Mouse (Mus musculus): ENCODE data around the gene Ccdc92b. TPM values are rescaled to one million over a fixed set of nuclear protein-coding genes. Genes with fewer than 3 reads are reported as not detected.

Ccdc92b gene
- polyA plus RNA-seq, 1 experiment from 2014 or later, result 3.2 TPM

DNA sequence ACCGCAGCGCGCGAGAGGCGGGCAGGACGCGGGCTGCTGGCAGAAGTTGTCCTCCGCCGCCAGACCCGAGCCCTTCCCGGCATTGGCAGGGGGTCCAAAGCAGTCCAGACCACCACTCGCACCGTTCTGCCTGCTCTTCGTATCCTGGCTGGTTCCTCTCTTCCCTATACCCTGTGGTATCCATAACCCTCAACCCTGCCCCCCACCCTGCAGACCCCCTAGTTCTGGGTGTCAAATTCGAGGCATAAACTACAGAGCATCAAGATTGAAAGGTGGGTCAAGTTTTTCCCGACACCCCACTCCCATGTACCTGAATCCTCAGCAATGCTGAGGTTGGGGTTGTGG is 523 bp downstream of the Ccdc92b start:
- ATAC-seq (ENCODE audit: low FRiP score), result peak; percentile 53
- Histone ChIP-seq H3K4me3 (peak overlapping the region; percentile 58), H3K4me1 (0 out of 2 replicates have a peak, but pooled peaks cover 10% of the 10 kb centered on the region), H3K9me3 (replicated peaks) (no peaks in the 10 kb centered on the region), H3K36me3 (no peaks in the 10 kb centered on the region), H3K4me2 (replicated peaks) (peak overlapping the region; percentile 77), H3K9ac (peak overlapping the region; percentile 81), H3K27me3 (peaks cover 48% of the 10 kb centered on the region), H3K27ac (0 out of 2 replicates have a peak overlapping the region, but pooled peaks have one; percentile 35)
- WGBS, result 1% methylated on average over 16 of the region's 16 CpGs

DNA sequence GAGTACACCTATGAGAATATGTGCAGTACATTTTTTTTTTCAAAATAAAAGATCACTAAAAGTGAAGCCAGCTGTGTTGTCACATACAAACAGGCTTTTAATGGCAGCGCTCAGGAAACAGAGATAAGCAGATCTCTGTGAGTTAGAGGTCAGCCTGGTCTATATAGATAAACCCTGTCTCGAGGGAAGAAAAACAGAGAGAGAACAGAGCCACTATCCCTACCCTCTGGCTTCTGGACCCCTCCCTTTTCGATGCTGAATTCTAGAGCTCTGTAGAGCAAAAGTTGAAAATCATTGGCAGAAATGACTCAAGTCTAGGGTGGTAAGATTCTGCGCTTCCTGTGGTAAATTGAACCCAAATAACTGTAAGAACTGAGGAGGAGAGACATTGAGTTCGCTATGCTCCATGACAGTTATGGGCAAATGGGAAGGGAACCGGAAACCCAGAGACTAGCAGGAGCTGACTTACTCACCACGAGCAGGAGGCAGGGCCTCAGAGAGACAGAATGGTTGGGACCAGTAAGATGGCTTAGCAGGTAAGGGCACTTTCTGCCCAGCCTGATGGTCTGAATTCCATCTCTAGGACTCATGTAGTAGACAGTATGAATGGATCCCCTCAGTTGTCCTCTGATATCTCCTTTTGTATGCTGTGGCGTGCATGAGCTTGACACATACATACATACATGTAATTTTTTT is 2.7 kb downstream of the Ccdc92b start:
- 77% methylated on average over 8 of the region's 8 CpGs for WGBS
- Histone ChIP-seq H3K4me3 (no peak overlapping the region), H3K27me3 (peaks cover 34% of the 10 kb centered on the region), H3K27ac (no peak overlapping the region), H3K4me1 (0 out of 2 replicates have a peak, but pooled peaks cover 10% of the 10 kb centered on the region), H3K36me3 (no peaks in the 10 kb centered on the region), H3K4me2 (replicated peaks) (no peak overlapping the region), H3K9ac (no peak overlapping the region), H3K9me3 (replicated peaks) (no peaks in the 10 kb centered on the region)
- ATAC-seq (ENCODE audit: low FRiP score), result no peak

- Histone ChIP-seq H3K4me3 (no peak overlapping the region), H3K4me2 (replicated peaks) (no peak overlapping the region), H3K27ac (no peak overlapping the region), H3K27me3 (peaks cover 26% of the 10 kb centered on the region), H3K9me3 (replicated peaks) (no peaks in the 10 kb centered on the region), H3K36me3 (no peaks in the 10 kb centered on the region), H3K9ac (no peak overlapping the region), H3K4me1 (0 out of 2 replicates have a peak, but pooled peaks cover 10% of the 10 kb centered on the region)
- no peak for ATAC-seq (ENCODE audit: low FRiP score)
- 82% methylated on average over 6 of the region's 6 CpGs for WGBS
Measured at GRCm38 (mm10) chr11:74623693-74624092, 4.3 kb downstream of the Ccdc92b start.

DNA sequence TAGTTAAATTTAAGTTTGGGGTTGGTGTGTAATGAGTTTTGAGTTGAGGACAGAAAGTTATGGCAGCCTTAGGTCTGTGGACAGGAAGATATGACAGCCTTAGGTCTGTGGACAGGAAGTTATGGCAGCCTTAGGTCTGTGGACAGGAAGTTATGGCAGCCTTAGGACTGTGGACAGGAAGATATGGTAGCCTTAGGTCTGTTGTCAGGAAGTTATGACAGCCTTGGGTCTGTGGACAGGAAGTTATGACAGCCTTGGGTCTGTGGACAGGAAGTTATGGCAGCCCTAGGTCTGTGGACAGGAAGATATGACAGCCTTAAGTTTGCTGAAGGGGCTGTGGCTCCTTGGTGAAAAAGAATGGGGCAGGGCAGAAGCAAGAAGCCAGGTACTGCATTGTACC is 5.9 kb downstream of the Ccdc92b start:
- ATAC-seq (ENCODE audit: low FRiP score), result no peak

GRCm38 (mm10) chr11:74627481-74627880 is 8.1 kb downstream of the Ccdc92b start:
- no peak overlapping the region for H3K9ac ChIP-seq
- H3K4me3 ChIP-seq, result no peak overlapping the region
- H3K9me3 ChIP-seq (replicated peaks), result no peaks in the 10 kb centered on the region
- WGBS, result 94% methylated on average over 1 of the region's 3 CpGs
- H3K4me2 ChIP-seq (replicated peaks), result no peak overlapping the region
- H3K4me1 ChIP-seq, result no peaks in the 10 kb centered on the region
- ATAC-seq (ENCODE audit: low FRiP score), result no peak
- H3K27ac ChIP-seq, result no peak overlapping the region
- H3K27me3 ChIP-seq, result no peaks in the 10 kb centered on the region
- no peaks in the 10 kb centered on the region for H3K36me3 ChIP-seq

More for the DNA sequence above, 5.9 kb downstream of the Ccdc92b start:
- Histone ChIP-seq H3K9ac (no peak overlapping the region), H3K36me3 (no peaks in the 10 kb centered on the region), H3K27ac (no peak overlapping the region), H3K27me3 (peaks cover 15% of the 10 kb centered on the region), H3K4me1 (no peaks in the 10 kb centered on the region), H3K4me3 (no peak overlapping the region), H3K9me3 (replicated peaks) (no peaks in the 10 kb centered on the region), H3K4me2 (replicated peaks) (no peak overlapping the region)

DNA sequence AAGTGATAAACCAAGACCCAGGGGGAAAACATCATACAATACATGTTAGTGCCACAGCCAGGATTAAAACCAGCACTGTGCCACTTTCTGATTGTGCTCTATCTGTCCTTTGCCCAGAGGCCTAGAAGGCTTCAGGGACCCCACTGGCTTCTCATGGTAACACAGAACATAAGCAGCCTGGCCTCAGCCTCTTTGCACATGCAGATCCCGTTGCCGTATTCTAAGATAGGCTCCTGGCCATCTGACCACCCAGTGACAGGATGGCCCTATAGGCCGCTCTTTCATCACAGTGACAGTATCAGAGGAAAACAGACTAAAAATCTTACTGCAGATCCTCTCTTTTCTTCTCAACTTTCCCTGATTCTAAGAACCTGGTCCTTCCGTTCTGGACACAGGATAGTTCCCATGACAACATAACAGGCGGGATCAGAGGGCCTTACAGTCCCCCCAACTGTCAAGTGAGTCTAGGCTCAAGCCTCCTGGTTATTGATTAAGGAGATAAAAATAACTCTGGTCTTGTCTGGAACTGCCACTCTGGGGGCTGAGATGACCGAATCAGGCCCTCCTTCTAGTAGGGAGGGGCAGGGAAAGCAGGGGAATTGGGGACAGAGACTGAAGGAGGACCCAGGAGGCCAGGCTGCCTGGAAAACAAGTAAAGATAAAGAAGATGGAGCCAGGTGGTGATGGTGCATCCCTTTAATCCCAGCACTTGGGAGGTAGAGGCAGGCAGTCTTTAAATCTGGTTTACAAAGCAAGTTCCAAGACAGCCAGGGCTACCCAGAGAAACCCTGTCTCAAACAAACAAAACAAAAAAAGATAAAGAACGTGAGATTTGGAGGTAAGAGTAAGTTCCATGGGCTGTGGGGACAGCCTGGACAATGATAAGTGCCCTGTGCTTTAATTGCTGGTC is 12.7 kb downstream of the Ccdc92b start:
- Histone ChIP-seq H3K4me1 (peaks cover 1% of the 10 kb centered on the region), H3K9me3 (replicated peaks) (no peaks in the 10 kb centered on the region), H3K27ac (no peak overlapping the region), H3K9ac (no peak overlapping the region), H3K4me3 (no peak overlapping the region), H3K27me3 (peaks cover 5% of the 10 kb centered on the region; the same call in 1 of the 2 replicates), H3K36me3 (no peaks in the 10 kb centered on the region), H3K4me2 (replicated peaks) (no peak overlapping the region)
- no peak for ATAC-seq (ENCODE audit: low FRiP score)
- 70% methylated on average over 7 of the region's 7 CpGs for WGBS

- Histone ChIP-seq H3K4me3 (no peak overlapping the region), H3K27me3 (peaks cover 8% of the 10 kb centered on the region), H3K27ac (no peak overlapping the region), H3K36me3 (no peaks in the 10 kb centered on the region), H3K9me3 (replicated peaks) (no peaks in the 10 kb centered on the region), H3K9ac (no peak overlapping the region), H3K4me1 (peaks cover 15% of the 10 kb centered on the region), H3K4me2 (replicated peaks) (no peak overlapping the region)
- WGBS, result 70% methylated on average over 5 of the region's 5 CpGs
- no peak for ATAC-seq (ENCODE audit: low FRiP score)
Measured at GRCm38 (mm10) chr11:74634490-74635275, 15.3 kb downstream of the Ccdc92b start.

DNA sequence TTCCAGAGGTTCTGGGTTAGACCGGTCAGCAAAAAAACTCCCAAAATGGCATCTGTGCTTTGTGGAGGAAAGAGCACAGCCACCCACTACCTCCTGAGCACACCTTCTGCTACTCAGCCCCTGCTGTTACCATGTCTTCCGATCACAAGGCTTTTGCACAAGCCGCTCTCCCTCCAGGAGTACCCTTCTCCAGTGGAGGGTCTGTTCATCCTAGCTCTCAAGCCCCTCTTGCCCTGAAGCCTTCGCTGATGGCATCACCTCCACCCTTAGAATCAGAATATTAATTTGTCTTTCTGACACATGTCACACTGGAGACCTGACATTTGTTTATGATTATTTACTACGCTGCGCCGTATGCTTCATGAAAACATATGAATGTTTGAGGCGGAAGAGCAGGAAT is 18.1 kb downstream of the Ccdc92b start:
- WGBS, result 18% methylated on average over 8 of the region's 8 CpGs
- H3K27ac ChIP-seq, result peak overlapping the region; percentile 90
- ATAC-seq (ENCODE audit: low FRiP score), result peak; percentile 38; the same call in 1 of the 2 replicates
- H3K9ac ChIP-seq, result peak overlapping the region; percentile 90
- H3K36me3 ChIP-seq, result no peaks in the 10 kb centered on the region
- H3K9me3 ChIP-seq (replicated peaks), result no peaks in the 10 kb centered on the region
- peaks cover 18% of the 10 kb centered on the region for H3K27me3 ChIP-seq
- H3K4me2 ChIP-seq (replicated peaks), result peak overlapping the region; percentile 85
- peaks cover 15% of the 10 kb centered on the region for H3K4me1 ChIP-seq
- H3K4me3 ChIP-seq, result peak overlapping the region; percentile 61

GRCm38 (mm10) chr11:74637971-74638790 is 18.8 kb downstream of the Ccdc92b start:
- Histone ChIP-seq H3K27ac (peak overlapping the region; percentile 90), H3K27me3 (peaks cover 18% of the 10 kb centered on the region), H3K4me3 (peak overlapping the region; percentile 61), H3K4me2 (replicated peaks) (peak overlapping the region; percentile 85), H3K9ac (peak overlapping the region; percentile 90), H3K9me3 (replicated peaks) (no peaks in the 10 kb centered on the region), H3K4me1 (peaks cover 15% of the 10 kb centered on the region), H3K36me3 (no peaks in the 10 kb centered on the region)
- WGBS, result under 1% methylated on average over 84 of the region's 86 CpGs
- ATAC-seq (ENCODE audit: low FRiP score), result peak; percentile 88

- H3K36me3 ChIP-seq, result no peaks in the 10 kb centered on the region
Measured at GRCm38 (mm10) chr11:74638791-74639411, 19.5 kb downstream of the Ccdc92b start.

GRCm38 (mm10) chr11:74639628-74640027 is 20.2 kb downstream of the Ccdc92b start:
- Histone ChIP-seq H3K36me3 (no peaks in the 10 kb centered on the region), H3K9me3 (replicated peaks) (no peaks in the 10 kb centered on the region), H3K4me1 (peaks cover 15% of the 10 kb centered on the region), H3K27me3 (peaks cover 18% of the 10 kb centered on the region), H3K9ac (no peak overlapping the region), H3K4me3 (no peak overlapping the region), H3K27ac (no peak overlapping the region), H3K4me2 (replicated peaks) (no peak overlapping the region)
- WGBS, result 83% methylated on average over 1 of the region's 1 CpGs
- no peak for ATAC-seq (ENCODE audit: low FRiP score)

More at GRCm38 (mm10) chr11:74638791-74639411, 19.5 kb downstream of the Ccdc92b start:
- Histone ChIP-seq H3K4me3 (peak overlapping the region; percentile 61), H3K9ac (peak overlapping the region; percentile 90), H3K4me1 (peaks cover 15% of the 10 kb centered on the region), H3K27ac (peak overlapping the region; percentile 90), H3K4me2 (replicated peaks) (peak overlapping the region; percentile 85), H3K9me3 (replicated peaks) (no peaks in the 10 kb centered on the region), H3K27me3 (peaks cover 18% of the 10 kb centered on the region)
- ATAC-seq (ENCODE audit: low FRiP score), result no peak; the same call in 1 of the 2 replicates
- WGBS, result 8% methylated on average over 9 of the region's 9 CpGs

All from hindbrain, embryonic 12.5 days (tissue).